Mouse (Mus musculus) liver, embryonic 16.5 days (tissue): ENCODE measurements around the gene Ndufc2. TPM values are rescaled to one million over a fixed set of nuclear protein-coding genes. Genes with fewer than 3 reads are reported as not detected.

ENCODE experiments used
- ATAC-seq: fragments of 200-750 bp; cut with Nextera tagmentation; 2 replicates; pipeline ENCODE4 v1.8.0; 2017; ENCODE audit warnings: low read depth, mild to moderate bottlenecking, moderate number of reproducible peaks, moderate library complexity
- H3K27ac ChIP-seq: fragments of 300-500 bp; sonication (generic); 2 replicates; pipeline ENCODE4 v1.5.1; 2014; ENCODE audit warnings: mild to moderate bottlenecking, low read length
- H3K27me3 ChIP-seq: fragments of 300-500 bp; sonication (generic); 2 replicates; pipeline ENCODE4 v1.6.1; 2014; ENCODE audit warnings: low read depth, low read length, mixed read lengths; ENCODE audit not compliant: control insufficient read depth, insufficient read depth
- H3K36me3 ChIP-seq: fragments of 300-500 bp; sonication (generic); 2 replicates; pipeline ENCODE4 v1.6.1; 2014; ENCODE audit warnings: mild to moderate bottlenecking; ENCODE audit not compliant: control insufficient read depth, insufficient read depth
- H3K4me1 ChIP-seq: fragments of 300-500 bp; sonication (generic); 2 replicates; pipeline ENCODE4 v1.6.1; 2014; ENCODE audit warnings: low read depth, low read length, mixed read lengths; ENCODE audit not compliant: control insufficient read depth
- H3K4me2 ChIP-seq: fragments of 300-500 bp; sonication (generic); 2 replicates; pipeline ENCODE4 v1.6.1; 2014; ENCODE audit warnings: low read depth, low read length, mixed read lengths
- H3K4me3 ChIP-seq: fragments of 300-500 bp; sonication (generic); 2 replicates; pipeline ENCODE4 v1.5.1; 2014; ENCODE audit warnings: low read depth, mild to moderate bottlenecking, low read length
- H3K9ac ChIP-seq: fragments of 300-500 bp; sonication (generic); 2 replicates; pipeline ENCODE4 v1.6.1; 2014; ENCODE audit warnings: low read depth, low read length
- H3K9me3 ChIP-seq: fragments of 300-500 bp; sonication (generic); replicated peaks from 2 replicates; pipeline ENCODE4 v1.6.1; 2016; ENCODE audit warnings: low read length; ENCODE audit not compliant: control insufficient read depth
- WGBS: fragments of 180-500 bp; shearing (Covaris S2); extraction: QIAGEN DNeasy Blood & Tissue Kit; methylation state at CpG from one replicate; pipeline ENCODE4 v1.1.7; 2014; ENCODE audit not compliant: insufficient replicate concordance; 5-methylcytosine and 5-hydroxymethylcytosine counted together
- polyA plus RNA-seq: library from polyadenylated mRNA; unstranded; fragments of >200 nt; fragmentation: Nextera tagmentation; extraction: Ambion mirVana; gene quantifications from 2 replicates; pipeline ENCODE4 v1.2.1, GENCODE M21; 2015

The Ndufc2 gene
- polyA plus RNA-seq, 1 experiment from 2014 or later, result 144 TPM

DNA sequence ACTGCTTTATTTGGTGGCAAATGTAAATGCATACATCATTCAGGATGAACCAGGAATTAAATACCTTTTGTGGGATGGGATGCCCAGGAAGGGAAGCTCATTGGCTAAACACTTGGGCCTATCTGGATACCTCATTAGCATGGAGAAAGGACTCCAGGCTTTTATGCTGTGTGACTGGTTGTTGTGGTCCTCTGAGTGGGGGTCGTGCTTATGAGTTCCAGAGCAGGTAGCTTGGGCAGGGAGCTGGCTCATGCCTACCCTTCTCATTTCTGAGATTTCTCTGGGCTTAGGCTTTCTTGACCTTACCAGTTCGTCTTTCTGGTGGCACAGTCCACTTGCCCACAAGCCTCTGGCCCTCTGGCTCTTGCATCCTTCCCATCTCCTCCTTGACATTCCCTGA, 5.4 kb upstream of the Ndufc2 start:
- H3K4me3 ChIP-seq, result no peak overlapping the region
- H3K4me2 ChIP-seq, result no peak overlapping the region
- no peaks in the 10 kb centered on the region for H3K9me3 ChIP-seq
- H3K9ac ChIP-seq, result no peak overlapping the region
- no peaks in the 10 kb centered on the region for H3K27me3 ChIP-seq
- no peak overlapping the region for H3K27ac ChIP-seq
- H3K36me3 ChIP-seq, result peaks cover 15% of the 10 kb centered on the region
- no peak for ATAC-seq
- H3K4me1 ChIP-seq, result no peaks in the 10 kb centered on the region; the same call in 1 of the 2 replicates
- 58% methylated on average over 2 of the region's 2 CpGs for WGBS

- no peak overlapping the region for H3K27ac ChIP-seq
- 71% methylated on average over 6 of the region's 6 CpGs for WGBS
- H3K9ac ChIP-seq, result no peak overlapping the region
- no peaks in the 10 kb centered on the region for H3K9me3 ChIP-seq
- no peaks in the 10 kb centered on the region for H3K36me3 ChIP-seq
- H3K4me2 ChIP-seq, result no peak overlapping the region
- H3K4me1 ChIP-seq, result peaks cover 15% of the 10 kb centered on the region
- H3K27me3 ChIP-seq, result no peaks in the 10 kb centered on the region
- no peak for ATAC-seq
- no peak overlapping the region for H3K4me3 ChIP-seq
Observed at GRCm38 (mm10) chr7:97398943-97399342, 860 bp upstream of the Ndufc2 start.

- Histone ChIP-seq H3K27me3 (no peaks in the 10 kb centered on the region), H3K27ac (no peak overlapping the region), H3K9me3 (no peaks in the 10 kb centered on the region), H3K4me2 (no peak overlapping the region), H3K4me3 (no peak overlapping the region), H3K36me3 (peaks cover 17% of the 10 kb centered on the region), H3K9ac (no peak overlapping the region), H3K4me1 (no peaks in the 10 kb centered on the region)
- 85% methylated on average over 10 of the region's 10 CpGs for WGBS
- ATAC-seq, result no peak
Observed at GRCm38 (mm10) chr7:97407145-97407544, 7.3 kb downstream of the Ndufc2 start.

GRCm38 (mm10) chr7:97411106-97411505, 11.3 kb downstream of the Ndufc2 start:
- H3K4me2 ChIP-seq, result no peak overlapping the region
- H3K9me3 ChIP-seq, result no peaks in the 10 kb centered on the region
- H3K9ac ChIP-seq, result no peak overlapping the region
- no peak for ATAC-seq
- no peak overlapping the region for H3K27ac ChIP-seq
- no peak overlapping the region for H3K4me3 ChIP-seq
- peaks cover 17% of the 10 kb centered on the region for H3K36me3 ChIP-seq
- 68% methylated on average over 2 of the region's 2 CpGs for WGBS
- H3K4me1 ChIP-seq, result no peaks in the 10 kb centered on the region
- no peaks in the 10 kb centered on the region for H3K27me3 ChIP-seq

DNA sequence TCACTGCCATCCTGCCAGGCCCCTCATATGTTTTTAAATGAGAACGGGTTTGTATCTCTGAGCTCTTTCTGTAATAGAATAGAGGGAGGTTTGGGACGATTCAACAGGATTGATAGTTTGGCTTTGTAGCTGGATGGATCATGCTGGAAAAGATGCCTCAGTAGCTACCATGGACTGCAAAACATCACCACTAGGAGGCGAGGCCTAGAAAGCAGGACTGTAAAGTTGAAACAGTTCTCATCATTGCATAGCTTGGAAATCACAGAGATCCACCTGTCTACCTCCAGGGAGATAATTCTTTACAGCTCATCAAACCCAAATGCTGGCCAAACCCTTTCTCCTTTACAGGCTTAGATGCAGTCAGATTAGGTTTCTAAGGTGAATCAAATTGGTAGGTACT, 11.8 kb downstream of the Ndufc2 start:
- Histone ChIP-seq H3K9ac (no peak overlapping the region), H3K4me3 (no peak overlapping the region), H3K4me1 (no peaks in the 10 kb centered on the region), H3K27ac (no peak overlapping the region), H3K9me3 (no peaks in the 10 kb centered on the region), H3K36me3 (peaks cover 17% of the 10 kb centered on the region), H3K4me2 (no peak overlapping the region), H3K27me3 (no peaks in the 10 kb centered on the region)
- 62% methylated on average over 3 of the region's 3 CpGs for WGBS
- ATAC-seq, result no peak

DNA sequence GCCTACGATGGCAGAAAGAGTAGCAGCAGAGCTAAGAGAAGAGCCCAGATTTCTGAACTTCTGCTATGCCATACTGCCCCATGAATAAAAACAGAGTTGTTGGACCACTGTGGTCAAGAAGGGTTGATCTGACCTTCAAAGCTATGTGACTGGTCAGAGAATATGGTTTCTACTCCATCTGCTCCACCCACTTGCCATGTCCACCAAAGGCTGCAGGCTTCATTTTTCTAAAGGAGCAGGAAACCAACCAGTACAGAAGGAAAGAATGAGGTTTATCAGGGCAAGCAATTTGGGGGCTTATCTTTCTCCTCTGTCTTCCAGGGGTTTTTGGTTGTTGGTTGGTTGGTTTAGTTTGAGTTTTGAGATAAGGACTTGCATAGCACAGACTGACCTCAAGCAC, 14.2 kb downstream of the Ndufc2 start:
- H3K27ac ChIP-seq, result no peak overlapping the region
- no peak overlapping the region for H3K9ac ChIP-seq
- H3K9me3 ChIP-seq, result no peaks in the 10 kb centered on the region
- 48% methylated on average over 1 of the region's 1 CpGs for WGBS
- H3K4me2 ChIP-seq, result no peak overlapping the region
- H3K4me3 ChIP-seq, result no peak overlapping the region
- H3K4me1 ChIP-seq, result no peaks in the 10 kb centered on the region
- no peak for ATAC-seq
- no peaks in the 10 kb centered on the region for H3K27me3 ChIP-seq
- H3K36me3 ChIP-seq, result peaks cover 15% of the 10 kb centered on the region

- H3K27me3 ChIP-seq, result no peaks in the 10 kb centered on the region
- H3K36me3 ChIP-seq, result peaks cover 10% of the 10 kb centered on the region
- ATAC-seq, result no peak
- H3K9me3 ChIP-seq, result no peaks in the 10 kb centered on the region
- H3K4me3 ChIP-seq, result no peak overlapping the region
- H3K4me2 ChIP-seq, result no peak overlapping the region
- no peaks in the 10 kb centered on the region for H3K4me1 ChIP-seq
- 57% methylated on average over 1 of the region's 1 CpGs for WGBS
- no peak overlapping the region for H3K27ac ChIP-seq
- H3K9ac ChIP-seq, result no peak overlapping the region
Observed at GRCm38 (mm10) chr7:97414426-97414825, 14.6 kb downstream of the Ndufc2 start.

DNA sequence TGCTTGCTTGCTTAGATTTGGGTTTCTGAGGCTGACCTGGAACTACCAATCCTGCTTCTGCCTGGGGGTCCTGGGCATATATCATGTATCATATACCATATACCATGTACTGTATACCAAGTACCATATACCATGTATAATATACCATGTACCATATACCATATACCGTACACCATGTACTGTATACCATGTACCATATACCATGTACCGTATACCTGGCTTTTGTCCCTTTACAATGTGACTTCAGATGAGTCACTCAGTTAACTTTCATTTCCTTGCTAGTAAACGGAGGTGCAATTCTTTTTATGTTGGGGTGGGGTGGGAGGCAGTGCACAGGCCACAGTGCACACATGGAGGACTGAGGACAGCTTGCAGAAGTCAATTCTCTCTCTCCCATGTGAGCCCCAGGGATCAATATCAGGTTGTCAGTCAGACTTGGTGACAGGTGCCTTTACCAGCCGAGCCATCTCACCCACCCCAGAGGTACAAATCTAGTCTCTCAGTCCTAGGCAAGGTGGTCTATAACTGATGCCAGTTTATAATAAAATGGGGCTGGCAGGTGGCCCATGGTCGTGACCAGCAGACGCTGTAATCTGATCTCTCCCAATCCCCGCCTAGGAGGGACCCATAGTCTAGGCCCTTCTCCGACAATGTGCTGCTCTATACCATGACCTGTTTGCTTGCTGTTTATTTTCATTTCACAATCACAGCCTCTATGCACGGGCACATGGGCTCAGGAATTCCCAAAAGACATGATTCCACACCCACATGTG, 15.3 kb downstream of the Ndufc2 start:
- H3K27me3 ChIP-seq, result no peaks in the 10 kb centered on the region
- no peaks in the 10 kb centered on the region for H3K4me1 ChIP-seq
- no peak overlapping the region for H3K4me2 ChIP-seq
- H3K9ac ChIP-seq, result no peak overlapping the region
- WGBS, result 57% methylated on average over 9 of the region's 9 CpGs
- H3K27ac ChIP-seq, result no peak overlapping the region
- no peak for ATAC-seq
- no peaks in the 10 kb centered on the region for H3K9me3 ChIP-seq
- H3K36me3 ChIP-seq, result peaks cover 5% of the 10 kb centered on the region
- H3K4me3 ChIP-seq, result no peak overlapping the region

GRCm38 (mm10) chr7:97416473-97416872, 16.7 kb downstream of the Ndufc2 start:
- Histone ChIP-seq H3K27me3 (no peaks in the 10 kb centered on the region), H3K4me1 (no peaks in the 10 kb centered on the region), H3K9me3 (no peaks in the 10 kb centered on the region), H3K36me3 (no peaks in the 10 kb centered on the region), H3K4me3 (no peak overlapping the region), H3K9ac (no peak overlapping the region), H3K4me2 (no peak overlapping the region), H3K27ac (no peak overlapping the region)
- no peak for ATAC-seq
- 71% methylated on average over 4 of the region's 4 CpGs for WGBS
